Mouse (Mus musculus) E14TG2a.4 (cell line): ENCODE measurements around the gene Pnma1.

Source experiments
- CTCF ChIP-seq: conservative IDR thresholded peaks from 2 replicates; pipeline ENCODE4 v1.5.1; 2014; ENCODE audit warnings: low read length
- POU5F1 ChIP-seq: IDR thresholded peaks from 2 replicates; pipeline ENCODE4 v1.6.1; 2014; ENCODE audit warnings: low read length, borderline replicate concordance

DNA sequence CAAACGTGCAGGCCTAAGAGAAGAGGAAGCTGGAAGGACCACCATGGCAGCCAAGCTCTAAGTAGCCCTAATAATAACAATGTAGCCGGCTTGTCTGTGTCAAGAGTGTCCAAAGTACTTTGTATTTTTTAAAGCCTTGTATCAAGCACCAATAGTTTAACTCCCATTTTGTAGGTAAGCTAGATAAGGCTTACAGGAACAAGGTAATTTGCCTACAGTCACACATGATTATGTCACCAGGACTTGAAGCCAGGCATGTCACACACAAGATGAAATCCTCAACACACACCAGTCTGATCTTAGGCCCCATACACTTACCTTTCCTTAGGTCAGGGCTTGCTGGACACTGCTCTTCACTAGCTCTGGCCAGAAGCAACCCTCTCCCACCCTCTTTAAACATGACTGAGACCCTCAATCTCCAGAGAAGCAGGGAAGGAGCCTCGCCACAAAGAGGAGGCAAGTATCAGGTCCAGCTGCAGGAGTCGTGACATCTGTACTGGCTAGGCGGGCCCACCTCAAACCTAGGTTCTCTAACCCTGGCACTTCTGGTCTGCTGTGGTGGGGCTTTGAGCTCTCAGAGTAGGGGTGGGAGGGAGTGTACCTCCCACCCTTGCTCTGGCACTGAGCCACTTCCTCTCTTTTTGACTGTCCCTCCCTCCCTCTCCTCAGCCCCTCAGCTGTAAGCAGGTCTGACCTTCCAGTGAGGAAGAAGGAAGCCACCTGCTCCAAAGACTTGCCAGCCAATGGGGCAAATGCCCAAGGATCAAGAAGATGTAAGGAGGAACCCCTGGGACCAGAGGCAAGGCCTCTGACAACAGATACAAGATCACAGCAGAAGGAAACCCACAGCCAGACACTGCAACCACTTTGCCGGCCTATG lies 28.8 kb upstream of the Pnma1 start:
- TF ChIP-seq CTCF (no peak), POU5F1 (no peak)
